Mouse (Mus musculus) CD8-positive naive resting alpha-beta T cell, adult 2 months (primary cell): ENCODE data around the gene Zfp607b.

Experiments used
- DNase-seq, 2 experiments: peaks; one replicate each; pipeline ENCODE4 v3.0.0; 2022; ENCODE audit warnings: low read depth in 2 of 2, low spot score in 2 of 2

The Zfp607b gene

DNA sequence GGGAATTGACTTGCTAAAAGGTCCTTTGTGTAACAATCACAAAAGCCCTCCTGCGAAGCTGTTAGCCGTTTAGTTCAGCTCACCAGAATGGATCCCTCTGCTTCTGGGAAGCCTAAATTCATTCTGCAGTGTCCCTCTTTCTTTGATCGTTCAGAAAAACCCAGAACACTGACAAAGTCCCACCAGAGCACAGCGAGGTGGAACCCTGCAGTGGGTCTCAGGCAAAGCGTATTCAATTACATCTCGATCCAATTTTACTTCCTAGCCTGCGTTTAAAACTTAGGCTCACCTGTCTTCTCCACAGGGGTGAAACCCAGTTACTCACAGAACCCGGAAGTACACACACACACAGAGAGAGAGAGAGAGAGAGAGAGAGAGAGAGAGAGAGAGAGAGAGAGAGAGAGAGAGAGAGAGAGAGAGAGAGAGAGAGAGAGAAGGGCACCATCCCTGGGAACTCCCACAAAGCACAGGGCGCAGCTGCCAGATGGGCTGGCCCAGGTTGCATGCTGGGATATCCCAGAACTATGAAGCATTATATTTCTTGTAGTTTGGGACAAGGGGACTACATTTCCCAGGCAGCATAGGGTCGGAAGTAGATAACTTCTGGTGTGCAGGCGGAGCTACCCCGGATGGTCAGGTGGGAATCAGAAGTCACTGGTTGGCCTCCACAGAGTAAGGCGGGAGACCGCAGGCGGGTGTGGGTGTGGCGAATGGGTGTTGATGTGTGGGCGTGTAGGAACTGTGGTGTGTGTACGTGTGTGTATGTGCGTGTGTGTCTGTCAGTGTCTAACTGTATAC, at the start of gene Zfp607b:
Zfp607b (plus strand) TSS at position 526 of the 798 bp plus-strand sequence.
- peak; percentile 92 to 94 for DNase-seq

DNA sequence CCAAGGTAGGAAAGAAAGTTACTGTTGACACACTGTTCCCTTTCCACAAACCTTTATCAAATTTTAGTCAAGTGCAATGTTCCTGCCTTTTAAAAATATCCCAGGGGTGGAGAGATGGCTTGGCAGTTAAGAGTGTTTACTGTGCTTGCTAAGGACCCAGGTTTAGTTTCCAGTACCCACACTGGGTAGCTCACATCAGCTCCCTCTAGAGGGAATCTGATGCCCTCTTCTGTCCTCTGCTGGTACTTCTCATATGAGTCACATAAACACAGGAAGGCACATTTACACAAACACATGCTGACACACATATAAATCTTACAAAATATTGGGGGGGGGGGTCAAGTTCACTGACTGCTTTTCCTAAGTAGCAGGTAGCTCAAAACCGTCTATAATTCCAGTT, 44.7 kb upstream of the Zfp607b start:
- DNase-seq, result no peak

DNA sequence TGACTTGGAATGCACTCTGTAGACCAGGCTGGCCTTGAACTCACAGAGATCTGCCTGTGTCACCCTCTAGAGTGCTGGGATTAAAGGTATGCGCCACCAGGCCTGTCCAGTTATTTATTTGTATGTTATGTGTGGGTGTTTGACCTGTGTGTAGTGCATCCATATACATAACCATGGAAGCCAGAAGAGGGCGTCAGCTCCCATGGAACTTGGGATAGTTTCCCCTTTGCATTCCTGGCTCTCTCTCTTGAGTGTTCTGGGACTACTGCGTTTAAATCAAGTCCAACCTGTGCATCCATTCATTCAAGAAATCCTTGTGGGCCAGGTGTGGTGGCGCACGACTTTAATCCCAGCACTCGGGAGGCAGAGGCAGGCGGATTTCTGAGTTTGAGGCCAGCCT, 42.6 kb upstream of the Zfp607b start:
- no peak for DNase-seq

DNA sequence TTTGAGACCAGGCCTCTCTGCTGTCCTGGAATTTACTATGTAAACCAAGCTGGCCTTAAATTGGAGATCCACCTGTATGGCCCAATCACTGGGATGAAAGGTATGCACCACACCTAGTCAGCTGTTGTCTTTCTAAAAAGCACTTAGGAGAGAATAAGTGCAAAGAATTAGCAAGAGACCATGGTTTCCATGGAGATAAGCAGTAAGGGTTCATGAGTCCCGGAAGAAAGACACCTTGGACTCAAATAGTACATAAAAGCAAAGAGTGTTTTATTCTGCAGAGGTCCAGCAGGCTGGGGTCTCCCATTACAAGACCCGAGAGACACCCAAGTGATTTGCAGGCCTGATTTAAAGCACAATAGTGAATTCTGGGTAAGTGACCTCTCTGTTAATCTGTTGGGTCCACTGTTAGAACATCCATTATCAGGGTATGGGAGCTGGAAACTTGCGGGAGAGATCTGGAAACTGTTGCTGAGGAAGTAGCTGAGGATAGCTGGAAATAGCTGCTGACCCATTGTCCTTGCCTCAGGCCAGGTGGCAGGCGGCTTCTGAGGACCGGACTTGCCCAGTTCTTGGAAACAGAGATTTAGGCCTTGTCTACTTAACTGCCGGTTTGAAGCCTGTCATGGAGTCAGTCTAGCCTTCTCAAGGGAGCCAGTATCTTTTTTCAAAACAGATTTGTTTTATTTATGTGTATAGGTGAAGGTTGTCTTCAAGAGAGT, 41.7 kb upstream of the Zfp607b start:
- DNase-seq, result no peak

DNA sequence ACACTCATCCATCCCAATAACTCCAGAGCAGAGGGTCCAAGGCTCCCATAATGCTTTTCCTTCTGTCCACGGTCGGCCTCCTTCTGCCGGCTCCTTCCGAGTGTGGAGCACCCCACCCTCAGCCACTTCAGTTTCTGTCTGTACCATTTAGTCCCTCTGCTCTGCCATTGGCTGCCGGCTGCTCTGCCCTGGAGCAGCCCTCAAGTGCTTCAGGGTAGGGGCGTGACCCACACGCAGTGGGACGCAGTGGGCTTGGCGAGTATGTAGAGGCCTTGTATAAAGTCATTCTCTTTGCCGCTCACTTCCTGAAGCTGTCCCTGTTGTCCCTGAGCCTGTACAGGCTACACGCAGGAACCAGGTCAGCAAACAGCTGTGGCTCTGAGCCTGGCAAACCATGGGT, 39.4 kb upstream of the Zfp607b start:
- no peak for DNase-seq

DNA sequence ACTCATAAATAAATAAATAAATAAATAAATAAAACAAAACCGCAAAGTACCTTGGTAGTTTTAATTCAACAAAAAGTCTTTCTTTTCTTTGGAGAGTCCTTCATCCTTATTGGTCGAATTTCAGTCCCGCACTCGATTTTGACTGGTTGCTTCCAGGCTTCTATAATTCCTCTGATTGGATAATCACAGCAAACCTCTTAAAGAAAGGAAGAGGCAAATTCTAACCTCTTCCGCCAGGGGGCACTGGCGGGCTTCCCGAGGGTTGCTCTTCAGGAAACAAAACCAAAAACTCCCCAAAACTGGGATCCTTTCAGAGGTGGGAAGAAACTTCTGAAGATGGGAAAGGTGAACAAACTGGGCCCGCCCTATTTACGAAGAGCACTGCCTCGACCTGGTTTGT, 38.2 kb upstream of the Zfp607b start:
- DNase-seq, result peak; percentile 46 to 61

DNA sequence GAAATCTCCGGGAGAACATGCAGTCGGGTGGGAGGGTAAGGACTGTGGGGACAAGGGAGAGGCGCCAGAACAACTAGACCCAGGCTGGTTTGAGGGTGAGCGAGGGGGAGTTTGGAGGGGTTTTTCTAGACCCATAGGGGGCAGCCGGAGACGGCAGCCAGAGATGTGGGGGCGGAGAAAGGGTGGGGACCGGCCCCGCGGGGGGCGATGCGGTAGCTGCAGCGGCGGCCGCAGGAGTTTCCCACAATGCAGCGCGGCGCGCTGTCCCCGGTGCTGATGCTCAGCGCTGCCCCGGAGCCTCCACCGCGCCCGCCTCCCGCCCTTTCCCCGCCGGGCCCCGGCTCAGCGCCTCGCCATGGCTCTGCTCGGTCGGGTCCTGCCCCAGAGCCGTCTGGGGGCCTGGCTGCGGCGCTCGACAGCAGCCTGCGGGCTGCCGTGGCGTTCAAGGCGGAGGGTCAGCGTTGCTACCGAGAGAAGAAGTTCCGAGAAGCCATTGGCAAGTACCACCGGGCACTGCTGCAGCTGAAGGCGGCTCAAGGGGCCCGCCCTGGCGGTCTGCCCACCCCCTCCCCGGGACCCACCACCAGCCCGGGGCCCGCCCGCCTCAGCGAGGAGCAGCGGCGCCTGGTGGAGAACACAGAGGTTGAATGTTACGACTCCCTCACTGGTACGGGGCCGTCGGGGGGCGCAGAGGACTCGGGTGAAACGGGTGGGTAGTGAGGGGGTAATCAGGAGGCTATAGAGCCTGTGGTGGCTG, 35.3 kb upstream of the Zfp607b start, which contains the start of gene Ttc9b:
Ttc9b (plus strand) TSS at position 235 of the 757 bp plus-strand sequence.
- peak; percentile 16 to 25 for DNase-seq

DNA sequence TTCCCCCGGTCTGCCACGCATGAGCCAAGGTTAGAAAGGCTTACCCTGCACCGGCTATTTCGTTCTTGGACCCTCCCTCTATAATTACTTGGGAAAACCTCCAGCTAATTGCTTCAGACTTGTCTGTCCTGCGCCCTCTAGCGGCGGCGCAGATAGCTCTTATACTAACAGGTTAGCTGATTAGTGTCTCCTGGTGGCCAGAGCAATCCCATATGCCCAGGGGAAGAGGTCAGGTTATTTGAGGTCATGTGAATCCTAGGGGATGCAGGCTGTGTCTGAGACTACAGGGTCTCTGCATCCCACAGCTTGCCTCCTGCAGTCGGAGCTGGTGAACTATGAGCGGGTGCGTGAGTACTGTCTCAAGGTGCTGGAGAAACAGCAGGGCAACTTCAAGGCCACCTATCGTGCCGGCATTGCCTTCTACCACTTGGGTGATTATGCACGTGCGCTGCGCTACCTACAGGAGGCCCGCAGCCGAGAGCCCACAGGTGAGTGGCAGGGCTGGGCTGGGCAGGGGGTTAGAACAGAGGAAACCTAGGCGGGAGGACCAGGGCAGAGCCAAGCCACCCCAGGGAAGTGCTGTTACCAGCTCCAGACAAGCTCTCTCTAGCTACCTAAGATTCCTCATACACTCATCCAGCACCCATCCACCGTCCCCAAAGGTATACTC, 34.4 kb upstream of the Zfp607b start:
- DNase-seq, result peak in 1 of 2 experiments; percentile 12

DNA sequence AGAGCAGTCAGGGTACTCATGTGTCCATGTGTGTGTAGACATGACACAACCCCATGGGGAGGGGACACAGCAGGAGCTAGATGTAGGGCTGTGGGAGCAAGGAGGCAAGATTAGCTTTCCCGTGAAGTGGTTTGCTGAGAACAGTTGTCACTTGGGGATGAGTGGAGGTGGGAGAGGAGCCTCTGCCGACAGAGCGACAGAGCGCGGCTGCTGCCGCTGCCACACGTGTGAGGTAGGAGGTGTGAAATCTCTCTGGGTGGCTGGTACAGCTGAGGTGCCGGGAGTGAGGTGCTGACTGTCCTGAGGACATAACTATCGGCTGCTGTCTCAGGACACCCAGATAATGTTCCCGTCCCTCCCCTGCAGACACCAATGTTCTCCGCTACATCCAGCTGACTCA, 33.6 kb upstream of the Zfp607b start:
- DNase-seq, result no peak

DNA sequence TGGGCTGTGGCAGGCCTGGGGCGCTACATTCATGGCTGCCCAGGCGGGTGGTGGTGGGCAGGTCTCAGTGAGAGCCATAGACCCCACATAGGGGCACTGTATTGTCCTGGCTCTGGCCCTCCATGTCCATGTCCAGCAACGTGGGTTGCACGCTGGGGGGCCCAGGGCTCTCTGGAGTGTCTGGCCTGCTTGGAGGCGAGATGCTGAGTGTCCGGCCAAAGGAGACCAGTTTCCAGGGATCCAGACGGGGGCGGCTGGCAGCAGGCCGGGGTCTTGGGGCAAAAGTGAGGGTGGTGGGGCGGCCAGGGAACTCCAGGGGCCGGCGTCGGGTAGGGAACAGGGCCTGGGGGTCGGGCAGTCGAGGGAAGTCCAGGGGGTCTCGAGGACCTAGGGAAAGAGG, 32.5 kb upstream of the Zfp607b start:
- DNase-seq, result no peak

DNA sequence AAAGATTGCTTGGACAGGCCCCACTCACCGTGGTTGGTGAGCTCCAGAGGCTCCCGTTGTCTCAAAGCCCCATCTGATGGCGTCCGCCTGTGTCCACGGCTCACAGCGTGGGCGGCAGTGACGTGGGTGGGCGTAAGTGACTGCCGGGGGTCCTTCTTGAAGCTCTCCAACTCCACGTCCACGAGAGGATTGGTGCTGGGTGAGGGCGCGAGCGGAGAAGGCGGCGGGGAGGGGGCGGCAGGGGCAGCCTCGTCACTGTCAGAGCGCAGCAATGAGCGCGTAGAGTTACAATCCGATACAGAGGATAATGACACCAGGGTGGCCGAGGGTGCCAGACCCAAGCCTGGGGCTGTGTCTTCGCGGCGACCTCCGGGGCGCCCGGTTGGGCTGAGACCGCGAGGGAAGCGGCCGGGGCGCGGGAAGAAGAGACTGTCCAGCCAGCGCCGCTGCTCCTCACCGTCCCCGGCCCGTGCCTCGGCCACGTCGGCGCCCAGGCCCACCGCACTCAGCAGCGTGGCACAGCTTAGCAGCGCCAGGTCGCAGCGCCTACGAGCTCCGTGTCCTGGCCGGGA, 31.2 kb upstream of the Zfp607b start:
- DNase-seq, result no peak

DNA sequence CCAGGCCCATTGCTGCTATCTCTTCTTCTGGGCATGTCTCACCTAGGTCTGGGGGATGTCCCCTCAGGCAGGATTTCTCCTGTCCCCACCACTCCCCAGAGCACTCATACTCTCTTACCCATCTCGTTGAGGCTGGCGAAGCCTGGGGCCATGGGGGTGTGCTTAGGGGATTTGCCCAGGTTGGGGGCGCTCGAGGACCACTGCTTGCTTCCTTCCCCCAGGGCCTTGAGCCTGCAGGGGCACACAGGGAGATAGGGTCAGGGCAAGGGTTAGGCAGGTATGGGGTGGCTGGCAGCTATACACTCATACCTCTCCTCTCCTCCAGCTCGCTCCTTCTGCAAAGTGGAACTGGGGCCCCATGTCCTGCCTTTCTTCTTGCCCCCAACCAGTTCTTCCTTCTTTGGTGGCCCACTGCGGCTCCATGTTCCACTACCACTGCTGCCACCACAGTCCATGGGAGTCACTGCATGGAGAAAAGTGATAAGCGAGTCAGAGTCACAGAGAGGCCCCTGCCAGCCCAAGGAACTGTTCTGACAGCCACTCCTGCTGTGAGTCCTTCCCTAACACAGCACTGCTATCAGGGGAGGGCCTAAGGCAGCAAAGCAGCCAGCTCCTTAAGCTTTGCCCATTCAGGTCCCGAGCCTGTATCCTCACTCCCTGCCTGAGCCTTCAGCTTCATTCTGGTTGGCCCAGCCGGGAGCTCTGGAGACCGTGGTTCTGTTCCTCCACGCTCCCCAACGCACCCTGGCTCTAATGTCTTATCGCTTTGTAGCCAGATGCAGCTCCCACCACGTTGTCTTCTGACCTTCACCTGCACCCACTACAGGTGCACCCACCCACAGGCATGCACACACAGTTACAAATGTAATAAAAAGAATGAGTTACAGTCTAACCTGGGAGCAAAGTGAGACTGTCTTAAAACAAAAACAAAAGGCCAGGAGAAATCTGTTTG, 30.2 kb upstream of the Zfp607b start:
- no peak for DNase-seq

DNA sequence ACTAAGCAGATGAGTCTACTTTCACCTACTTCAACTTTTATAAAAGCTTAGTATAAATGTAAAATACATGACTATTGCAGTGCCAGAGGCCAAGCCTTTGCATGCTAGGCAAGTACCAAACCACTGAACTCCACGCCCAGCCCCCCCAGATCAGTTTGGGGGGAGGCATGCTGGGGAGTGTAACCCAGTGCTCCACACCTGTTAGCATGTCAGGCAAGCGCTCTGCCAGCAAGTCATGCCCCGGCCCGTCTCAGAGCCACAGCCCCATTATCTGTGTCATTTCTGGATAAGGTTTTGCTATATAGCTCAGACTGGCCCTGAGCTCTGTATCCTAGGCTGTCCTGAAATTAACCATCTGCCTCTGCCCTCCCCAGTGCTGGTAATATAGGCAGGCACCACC, 27.1 kb upstream of the Zfp607b start:
- DNase-seq, result no peak

DNA sequence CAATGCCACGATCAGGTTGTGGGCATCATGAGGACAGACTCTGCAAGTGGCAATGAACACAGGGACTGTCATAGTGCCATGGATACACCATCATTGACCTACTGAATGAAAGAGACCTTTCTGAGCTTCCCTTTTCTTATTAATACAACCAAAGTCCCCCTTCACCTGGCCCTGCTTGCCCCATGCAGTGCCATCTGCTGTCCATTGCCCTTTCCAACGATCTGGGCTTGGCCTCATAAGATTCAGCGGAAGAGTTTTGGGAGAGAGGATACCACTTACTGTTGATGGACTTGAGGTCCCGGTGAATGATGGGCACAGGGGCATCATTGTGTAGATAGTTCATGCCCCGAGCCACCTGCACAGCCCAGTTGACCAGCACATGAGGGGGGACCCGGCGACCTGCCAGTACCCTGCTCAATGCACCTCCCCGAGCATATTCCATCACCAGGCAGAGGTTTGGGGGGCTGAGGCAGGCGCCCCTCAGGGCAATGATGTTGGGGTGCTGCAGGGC, 16.0 kb upstream of the Zfp607b start:
- no peak for DNase-seq

DNA sequence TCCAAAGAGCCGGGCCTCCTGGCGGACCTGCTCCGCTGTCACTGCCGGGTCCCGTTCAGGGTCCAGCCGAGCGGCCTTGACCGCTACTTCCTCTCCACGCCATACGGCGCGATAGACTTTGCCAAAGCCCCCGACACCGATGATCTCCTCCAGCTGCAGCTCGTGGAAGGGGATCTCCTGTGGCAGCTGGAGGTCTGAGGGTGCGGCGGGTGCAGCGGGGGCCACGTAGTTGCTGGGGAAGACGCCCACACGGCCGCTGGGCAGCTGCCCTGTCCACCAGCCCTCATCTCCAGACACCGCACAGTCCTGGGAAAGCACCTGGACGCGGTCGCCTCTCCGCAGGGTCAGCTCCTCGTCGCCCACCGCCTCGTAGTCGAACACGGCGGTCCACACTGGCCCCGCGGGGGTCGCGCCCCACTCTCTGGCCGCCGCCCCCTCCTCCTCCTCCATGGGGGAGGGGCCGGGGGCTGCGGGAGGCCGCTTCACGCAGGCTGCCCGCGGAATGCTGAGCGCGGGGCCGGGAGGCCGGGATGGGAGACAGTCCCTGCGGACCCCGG, 15.5 kb upstream of the Zfp607b start:
- no peak for DNase-seq

DNA sequence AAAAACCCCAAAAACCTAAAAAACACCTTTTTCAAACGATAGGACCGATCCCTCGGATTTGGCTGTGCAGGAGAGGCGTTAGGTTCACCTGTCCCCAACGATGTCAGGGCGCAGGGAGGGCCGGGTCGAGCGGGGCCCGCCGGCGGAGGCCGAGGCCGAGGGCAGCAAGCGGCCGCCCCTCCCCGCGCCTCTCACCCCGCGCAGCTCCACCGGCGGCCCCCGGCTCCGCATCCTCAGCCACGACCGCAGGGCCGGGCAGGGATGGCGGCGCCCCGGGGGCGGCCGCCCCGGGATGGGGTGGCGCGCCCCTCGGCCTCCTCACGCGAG, 15.0 kb upstream of the Zfp607b start:
- DNase-seq, result no peak

DNA sequence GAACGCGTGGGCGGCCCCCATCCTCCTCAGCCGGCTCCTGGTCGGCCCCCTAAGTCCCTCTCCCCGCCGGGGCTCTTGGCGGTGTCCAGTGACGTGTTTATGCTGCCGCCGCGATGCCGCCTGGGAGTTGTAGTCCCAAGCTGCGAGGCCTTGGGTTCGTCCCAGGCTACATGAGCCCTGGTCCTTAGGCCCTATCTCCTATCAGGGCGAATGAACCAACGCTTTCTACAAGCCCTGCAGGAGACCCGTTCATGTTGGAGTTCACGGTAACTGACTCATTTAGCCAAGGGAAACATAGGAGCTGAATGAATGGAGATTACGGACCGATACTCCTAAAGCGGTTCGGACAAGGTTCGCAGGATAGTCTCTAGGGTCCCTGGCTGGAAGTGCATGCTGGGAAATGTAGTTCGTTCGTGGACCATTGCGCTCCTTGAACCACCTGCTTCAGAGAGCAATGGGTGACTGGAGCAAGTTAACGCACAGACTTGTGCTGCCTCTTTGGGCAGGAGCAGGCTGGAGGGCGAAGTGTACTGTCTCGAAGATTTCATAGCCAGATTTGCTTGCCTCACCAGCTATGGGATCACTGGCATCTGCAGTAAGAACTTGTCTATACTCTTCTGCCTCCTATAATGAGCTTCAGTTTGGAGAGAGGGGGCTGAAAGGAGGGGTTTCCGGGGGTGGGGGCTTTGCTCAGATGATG, 14.5 kb upstream of the Zfp607b start, which contains the start of gene Map3k10:
Map3k10 (minus strand) TSS at position 77 of the 700 bp plus-strand sequence.
- DNase-seq, result peak; percentile 86 to 93

DNA sequence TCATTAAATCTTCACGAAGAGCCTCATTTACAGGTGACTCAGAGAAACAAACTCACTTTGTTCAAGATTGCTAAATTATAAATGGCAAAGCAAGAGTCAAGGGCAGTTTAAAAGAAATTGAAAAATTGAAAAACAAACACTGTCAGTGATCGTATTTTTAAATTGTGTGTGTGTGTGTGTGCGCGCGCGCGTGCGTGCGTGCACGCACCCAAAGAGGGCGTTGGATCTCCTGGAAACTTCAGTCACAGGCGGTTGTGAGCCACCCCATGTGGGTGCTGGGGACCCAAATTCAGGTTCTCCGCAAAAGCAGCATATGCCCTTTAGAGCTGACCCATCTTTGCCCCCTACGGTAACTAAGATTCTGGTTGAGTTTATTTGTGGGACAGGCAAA, 13.9 kb upstream of the Zfp607b start:
- no peak for DNase-seq

DNA sequence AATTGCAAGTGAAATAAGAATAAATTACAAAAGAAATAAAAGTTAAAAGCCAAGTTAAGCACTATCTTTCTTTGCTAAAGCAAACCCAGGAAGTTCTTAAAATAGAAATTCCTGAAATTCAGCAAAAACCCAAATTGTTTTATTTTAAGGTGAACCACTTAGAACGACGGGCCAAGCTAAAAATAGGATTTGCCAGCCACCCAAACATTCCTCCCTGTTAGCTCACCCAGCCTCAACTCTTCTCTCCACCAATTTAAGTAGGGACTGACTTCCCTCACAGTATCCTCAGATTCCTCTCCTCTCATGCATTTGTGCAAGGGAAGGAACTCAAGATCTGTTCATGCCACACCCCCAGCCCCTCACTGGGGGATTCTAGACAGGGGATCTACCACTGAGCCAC, 5.9 kb upstream of the Zfp607b start:
- no peak for DNase-seq
